Mouse (Mus musculus) embryo, embryonic 9.5 days (tissue): ENCODE data around the gene Rpl22.

Experiments
- DNase-seq: peaks from one replicate; pipeline ENCODE4 v3.0.0-alpha.2; 2017; ENCODE audit errors: extremely low spot score

Gene Rpl22

GRCm38 (mm10) chr4:152325574-152326411, at the start of gene Rpl22:
Gene Rpl22 (plus strand): TSS chr4:152325742.
- peak; percentile 96 for DNase-seq

- peak; percentile 59 for DNase-seq
Measured at GRCm38 (mm10) chr4:152276389-152277347, 48.9 kb upstream of the Rpl22 start.

- no peak for DNase-seq
Measured at GRCm38 (mm10) chr4:152277916-152278315, 47.6 kb upstream of the Rpl22 start.

- no peak for DNase-seq
Measured at GRCm38 (mm10) chr4:152278986-152279385, 46.6 kb upstream of the Rpl22 start.

- DNase-seq: no peak
Measured at GRCm38 (mm10) chr4:152281601-152282000, 43.9 kb upstream of the Rpl22 start.

GRCm38 (mm10) chr4:152282721-152283120, 42.8 kb upstream of the Rpl22 start:
- no peak for DNase-seq

- peak; percentile 88 for DNase-seq
Measured at GRCm38 (mm10) chr4:152283186-152283950, 42.2 kb upstream of the Rpl22 start.

- DNase-seq: no peak
Measured at GRCm38 (mm10) chr4:152285505-152285904, 40.0 kb upstream of the Rpl22 start.

GRCm38 (mm10) chr4:152286183-152286582, 39.4 kb upstream of the Rpl22 start:
- DNase-seq: no peak

GRCm38 (mm10) chr4:152286887-152287286, 38.7 kb upstream of the Rpl22 start:
- DNase-seq: peak; percentile 67

- no peak for DNase-seq
Measured at GRCm38 (mm10) chr4:152287317-152288120, 38.0 kb upstream of the Rpl22 start.

GRCm38 (mm10) chr4:152288398-152288945, 37.1 kb upstream of the Rpl22 start:
- no peak for DNase-seq

- peak; percentile 73 for DNase-seq
Measured at GRCm38 (mm10) chr4:152290385-152290784, 35.2 kb upstream of the Rpl22 start.

- DNase-seq: no peak
Measured at GRCm38 (mm10) chr4:152290991-152291390, 34.6 kb upstream of the Rpl22 start.

GRCm38 (mm10) chr4:152291562-152291961, 34.0 kb upstream of the Rpl22 start, which contains the start of gene Hes3:
Gene Hes3 (minus strand): TSS chr4:152291662.
- DNase-seq: no peak

- no peak for DNase-seq
Measured at GRCm38 (mm10) chr4:152292102-152292765, 33.3 kb upstream of the Rpl22 start.

- DNase-seq: no peak
Measured at GRCm38 (mm10) chr4:152294188-152294929, 31.2 kb upstream of the Rpl22 start.

- DNase-seq: no peak
Measured at GRCm38 (mm10) chr4:152295916-152296315, 29.6 kb upstream of the Rpl22 start.

GRCm38 (mm10) chr4:152296371-152296770, 29.2 kb upstream of the Rpl22 start:
- DNase-seq: no peak
